Mouse (Mus musculus) G1E (cell line): Measurements from ENCODE around the gene C530008M17Rik.

Source experiments
- CTCF ChIP-seq: IDR thresholded peaks from 2 replicates; pipeline ENCODE4 v1.5.1; 2012; ENCODE audit warnings: low read depth, low read length, inconsistent platforms, mixed read lengths
- GATA1 ChIP-seq: IDR thresholded peaks from 2 replicates; pipeline ENCODE4 v1.6.1; 2012; ENCODE audit warnings: borderline replicate concordance, low read length, inconsistent platforms, mixed read lengths

DNA sequence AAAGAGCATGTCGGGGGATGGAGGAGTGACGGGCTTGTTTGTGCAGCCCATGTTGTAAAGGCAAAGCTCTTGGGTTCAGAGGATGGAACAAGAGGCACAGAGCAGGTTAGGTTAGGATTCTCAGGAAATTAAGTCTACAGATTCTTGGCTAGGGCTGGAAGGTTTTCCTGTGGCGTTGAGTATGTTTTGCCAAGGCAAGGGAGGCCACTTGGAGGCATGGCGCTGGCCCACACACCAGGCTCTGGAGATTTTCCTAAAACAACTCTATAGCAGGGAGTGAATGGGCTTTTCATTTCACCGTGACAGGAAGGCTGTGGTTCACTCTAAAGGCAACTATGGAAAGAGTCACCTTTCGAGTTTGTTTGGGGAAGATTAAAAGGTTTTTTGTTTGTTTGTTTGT, 32.3 kb downstream of the C530008M17Rik start:
- no peak for TF ChIP-seq CTCF
- TF ChIP-seq GATA1, result no peak
